ENCODE assay signal across 11 mouse cellular contexts in genomic region chr12:70881854-70882253, GRCm38 (mm10). TPM values are rescaled to one million over a fixed set of nuclear protein-coding genes. Genes with fewer than 3 reads are reported as not detected.
A peak's percentile ranks its signal among the peaks of the same experiment; 100 is the strongest.
DNase-seq lines count a peak whose midpoint lies in the region; ATAC-seq and TF ChIP-seq lines count a peak whose summit lies in the region.
"Had no signal": no experiment of that assay in that cellular context is flagged by ENCODE, and none has a peak within 500 bp of the region (broad histone marks: within the 10 kb centered on the region; RNA-seq: fewer than 3 reads in every experiment).

No protein-coding gene starts in this region.

- intact Hi-C loops in gastrocnemius, adult 2 months (cut with DNase I), result no loop called here

- H3K27ac ChIP-seq in gastrocnemius, adult 2 months, result peak overlapping the region; percentile 66
- H3K27ac ChIP-seq: kidney, postnatal 0 days; midbrain, embryonic 15.5 days; stomach, postnatal 0 days had no signal

- DNase-seq in gastrocnemius, adult 2 months, result no peak
- DNase-seq in gastrocnemius, adult 8-10 months (ENCODE audit: low spot score in 2 of 2), result no peak
- peak; percentile 81 for DNase-seq in right cerebral cortex, adult 18-20 months
- DNase-seq in right cerebral cortex, postnatal 4 days, result no peak
- peak; percentile 66 to 68 for DNase-seq in layer of hippocampus, postnatal 10 days (ENCODE audit: low spot score in 2 of 2)
- DNase-seq in right cerebral cortex, postnatal 36 days (ENCODE audit: low spot score in 2 of 2), result peak; percentile 50 to 64
- DNase-seq in urinary bladder, postnatal 10 days (ENCODE audit: low spot score), result no peak

- H3K4me3 ChIP-seq in gastrocnemius, adult 2 months, result no peak overlapping the region
- H3K4me3 ChIP-seq: midbrain, embryonic 15.5 days had no signal

- TF ChIP-seq CTCF in gastrocnemius, adult 2 months (IDR thresholded peaks at IDR 0.05), result no peak

- no peak for ATAC-seq in megakaryocyte-erythroid progenitor cell, adult 5-6 weeks (replicated peaks; ENCODE audit: low FRiP score, low TSS enrichment, poor library complexity, severe bottlenecking)
- ATAC-seq: midbrain, embryonic 15.5 days had no signal

RNA-seq across cellular contexts. Expression of gene Actr10, which starts 55.8 kb away (rescaled TPM):
- 10 to 100 TPM; 84.5 to 94.2 TPM for total RNA-seq in gastrocnemius, adult 2 months (2021)
- total RNA-seq in gastrocnemius, adult 8-10 months (2022), result 100 to 1,000 TPM in 1 of 4 experiments, 10 to 100 TPM in 3; 91.7 to 107 (median 95.3) TPM
- 100 to 1,000 TPM; 170 to 180 TPM for total RNA-seq in layer of hippocampus, postnatal 10 days (2021)
- total RNA-seq in megakaryocyte-erythroid progenitor cell, adult 5-6 weeks (2014; fragmentation: Nextera tagmentation), result 52.7 and 85.1 TPM in 2 replicates
- 54.8 and 65.0 TPM in 2 replicates for total RNA-seq in megakaryocyte-erythroid progenitor cell, adult 5-6 weeks (2017)

RNA-seq across cellular contexts. Expression of gene Frmd6, which starts 56.5 kb away (rescaled TPM):
- 10 to 100 TPM in 1 of 2 experiments, 1 to 10 TPM in 1; 9.8 to 14.2 TPM for total RNA-seq in gastrocnemius, adult 2 months (2021)
- 10 to 100 TPM in 2 of 4 experiments, 1 to 10 TPM in 2; 8.7 to 13.6 (median 11.3) TPM for total RNA-seq in gastrocnemius, adult 8-10 months (2022)
- 10 to 100 TPM; 11.0 to 12.5 TPM for total RNA-seq in layer of hippocampus, postnatal 10 days (2021)
- total RNA-seq in megakaryocyte-erythroid progenitor cell, adult 5-6 weeks (2014; fragmentation: Nextera tagmentation), result 3.0 and 3.6 TPM in 2 replicates
- total RNA-seq in megakaryocyte-erythroid progenitor cell, adult 5-6 weeks (2017), result 2.3 and 5.4 TPM in 2 replicates

Comparison
In these comparisons a context has a peak if more than half of its experiments do, and no peak if none do; other contexts are left out.
1. DNase-seq: peak in right cerebral cortex, adult 18-20 months (single experiment), layer of hippocampus, postnatal 10 days (2 of 2) and right cerebral cortex, postnatal 36 days (2 of 2); none in gastrocnemius, adult 2 months (single experiment), gastrocnemius, adult 8-10 months (0 of 2), right cerebral cortex, postnatal 4 days (single experiment) and urinary bladder, postnatal 10 days (single experiment).